Mouse (Mus musculus): ENCODE results near the gene Gigyf2.

DNA sequence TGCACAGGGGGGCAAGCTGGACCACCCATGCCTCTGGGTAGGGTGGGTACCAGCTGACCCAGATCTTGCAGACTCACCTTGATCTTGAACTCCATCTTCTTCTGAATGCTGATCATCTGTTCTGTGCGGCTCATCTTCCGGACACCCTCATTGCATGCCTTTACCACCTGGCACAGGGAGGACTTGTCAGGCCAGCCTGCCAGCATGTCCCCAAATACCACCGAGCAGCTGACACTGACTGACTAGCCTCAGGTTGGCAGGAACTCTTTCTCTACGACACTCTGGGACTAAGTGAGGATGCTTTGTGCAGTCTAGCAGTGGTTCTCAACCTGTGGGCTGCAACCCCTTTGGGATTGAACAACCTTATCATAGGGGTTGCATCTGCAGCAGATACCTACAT, 155.7 kb downstream of the Gigyf2 start:
- TF ChIP-seq CTCF (IDR thresholded peaks at IDR 0.05; ENCODE audit: low read depth, low read length) (no peak), POLR2A (IDR thresholded peaks at IDR 0.05; ENCODE audit: borderline replicate concordance, low read depth, low read length) (no peak)
